Mouse (Mus musculus) lung, postnatal 25 days (tissue): ENCODE data around the gene Spag17.

ENCODE experiments used
- DNase-seq: peaks from one replicate; pipeline ENCODE4 v3.0.0; 2022; ENCODE audit warnings: low spot score

The Spag17 gene

DNA sequence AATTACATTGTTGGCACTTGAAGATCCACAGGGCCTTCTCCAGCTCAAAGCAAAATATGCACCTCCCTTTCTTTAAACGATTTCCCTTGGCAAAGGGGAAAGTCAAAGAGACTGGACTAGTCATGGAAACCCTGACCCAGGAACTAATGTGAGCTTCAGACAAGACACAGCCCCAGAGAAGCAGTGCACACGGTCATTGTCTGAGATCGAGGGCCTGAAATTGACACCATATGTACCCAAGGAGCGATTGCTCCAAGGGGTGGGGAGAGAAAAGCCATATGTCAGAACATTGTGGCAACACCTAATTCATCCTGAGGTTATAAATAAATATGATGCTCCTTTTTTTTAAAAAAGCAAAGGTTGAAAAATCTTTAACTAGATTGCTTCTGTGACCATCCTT lies 80.7 kb downstream of the Spag17 start:
- DNase-seq = no peak

DNA sequence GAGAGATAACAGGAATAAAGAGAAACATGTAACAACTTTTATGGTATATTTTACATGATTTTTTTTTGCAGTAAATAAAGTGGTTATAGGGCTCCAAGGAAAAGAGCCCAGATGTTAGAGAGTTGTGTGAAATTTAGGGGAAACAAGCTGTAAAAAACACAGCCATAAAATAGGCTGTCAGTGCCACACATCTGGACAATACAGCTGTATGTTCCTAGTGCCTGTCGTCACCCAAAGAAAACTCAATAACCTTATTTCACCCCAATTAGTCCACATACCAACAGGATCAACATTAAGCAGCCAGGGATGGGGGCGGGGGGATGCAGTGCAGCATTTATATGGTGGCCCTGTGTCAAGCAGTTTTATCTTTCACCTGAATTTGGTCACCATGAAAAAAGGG lies 81.1 kb downstream of the Spag17 start:
- no peak for DNase-seq

DNA sequence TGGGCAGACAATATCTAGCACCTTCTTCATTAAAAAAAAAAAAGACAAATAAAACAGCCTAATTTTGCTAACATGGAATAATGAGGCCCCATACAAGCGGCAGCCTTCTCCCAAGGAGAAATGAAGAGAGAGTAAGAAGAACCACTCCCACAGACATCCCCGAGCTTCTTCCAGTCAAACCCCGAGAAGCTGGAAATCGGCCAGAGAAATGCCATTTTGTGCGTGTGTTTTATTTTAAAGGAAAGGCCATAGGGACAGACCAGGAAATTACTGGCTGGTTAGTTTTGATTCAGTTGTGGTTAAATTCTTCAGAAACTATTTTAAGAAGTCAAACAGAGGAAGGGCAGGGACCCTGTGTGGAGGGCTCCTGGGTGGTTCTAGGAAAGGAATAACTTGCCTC lies 85.6 kb downstream of the Spag17 start:
- no peak for DNase-seq

DNA sequence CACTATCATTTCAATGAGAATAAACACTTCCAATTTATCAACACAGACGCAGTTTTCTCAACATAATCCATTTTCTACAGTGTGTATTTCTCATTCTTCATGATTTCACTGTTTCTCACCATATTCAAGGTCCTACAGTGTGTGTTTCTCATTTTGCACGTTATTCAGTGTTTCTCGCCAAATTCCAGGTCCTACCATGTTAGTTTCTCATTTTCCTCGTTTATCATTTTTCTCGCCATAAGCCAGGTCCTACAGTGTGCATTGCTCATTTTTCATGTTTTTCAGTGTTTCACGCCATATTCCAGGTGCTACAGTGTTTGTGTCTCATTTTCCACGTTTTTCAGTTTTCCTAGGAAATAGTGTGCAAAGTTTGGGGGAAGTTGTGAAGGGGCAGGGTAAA lies 95.8 kb downstream of the Spag17 start:
- no peak for DNase-seq

DNA sequence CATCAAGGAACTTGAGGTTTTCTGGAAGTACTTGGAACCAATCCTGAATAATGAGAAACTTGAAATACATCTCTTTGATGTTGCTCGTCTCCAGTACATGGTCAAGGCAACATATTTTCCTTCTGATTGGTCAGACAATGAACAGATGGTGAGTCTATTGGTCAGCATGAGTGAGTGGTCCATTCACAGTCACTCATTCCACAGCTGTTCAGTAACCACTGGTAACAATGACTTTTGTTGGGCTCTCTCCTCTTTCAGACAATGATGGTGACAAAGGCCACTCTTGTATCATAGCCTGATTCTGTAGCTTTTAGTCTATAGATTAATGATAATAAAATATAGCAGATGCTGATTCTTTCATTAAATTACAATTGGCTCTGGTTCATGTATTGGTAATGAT lies 119.5 kb downstream of the Spag17 start:
- DNase-seq = no peak

DNA sequence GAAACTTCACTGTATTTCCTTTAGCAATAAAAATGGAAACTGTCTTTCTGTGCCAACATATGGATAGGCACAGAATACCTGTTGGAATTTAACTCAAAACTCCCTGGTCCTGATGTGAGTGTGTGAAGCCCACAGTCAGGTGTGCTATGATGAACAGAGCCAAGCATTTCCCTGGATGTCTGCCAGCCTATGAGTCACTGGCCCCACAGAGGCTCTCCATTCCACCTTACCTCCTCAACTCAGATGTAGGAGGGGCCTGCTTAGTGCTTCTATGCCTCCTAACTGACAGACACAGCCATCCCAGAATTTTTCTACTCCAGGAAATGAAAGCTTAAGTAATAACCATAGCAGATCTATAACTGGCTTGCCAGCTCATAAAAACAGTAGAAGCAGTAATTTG lies 124.6 kb downstream of the Spag17 start:
- no peak for DNase-seq

DNA sequence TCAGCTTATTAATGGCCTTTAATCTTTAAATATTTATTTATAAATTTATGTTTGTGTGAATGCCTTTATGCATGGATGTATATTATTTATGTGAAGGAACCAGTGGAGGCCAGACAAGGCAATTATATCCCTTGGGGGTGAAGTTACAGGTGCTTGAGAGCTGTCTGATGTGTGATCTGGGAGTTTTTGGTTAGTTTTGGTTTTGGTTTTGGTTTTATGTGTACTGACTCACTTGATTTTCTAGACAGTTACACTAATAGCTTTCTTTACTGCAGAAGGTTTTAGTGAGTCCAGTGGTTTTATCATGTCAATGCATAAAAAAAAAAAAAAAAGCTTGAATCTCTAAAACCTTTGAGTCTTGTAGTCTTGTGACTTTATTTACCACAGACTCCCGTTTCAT lies 128.9 kb downstream of the Spag17 start:
- DNase-seq = no peak

DNA sequence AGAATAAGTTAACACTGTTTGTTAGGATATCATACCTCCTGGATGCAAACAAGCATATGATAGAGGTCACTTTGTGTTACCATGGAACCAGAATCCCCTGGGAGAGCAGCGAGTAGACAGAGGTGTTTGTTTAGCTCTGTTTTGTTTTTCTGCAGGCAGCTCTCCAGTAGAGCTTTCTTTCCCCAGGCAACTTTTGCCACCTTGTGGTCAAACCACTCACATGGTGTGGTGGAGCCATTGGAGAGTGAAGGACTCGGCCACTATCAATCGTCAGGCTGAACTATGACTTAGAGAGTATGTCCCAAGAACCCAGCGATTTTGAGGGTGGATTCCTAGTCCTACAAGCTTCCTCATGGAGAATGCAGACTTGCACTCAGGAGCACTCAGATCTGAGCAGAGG lies 146.1 kb downstream of the Spag17 start:
- no peak for DNase-seq

DNA sequence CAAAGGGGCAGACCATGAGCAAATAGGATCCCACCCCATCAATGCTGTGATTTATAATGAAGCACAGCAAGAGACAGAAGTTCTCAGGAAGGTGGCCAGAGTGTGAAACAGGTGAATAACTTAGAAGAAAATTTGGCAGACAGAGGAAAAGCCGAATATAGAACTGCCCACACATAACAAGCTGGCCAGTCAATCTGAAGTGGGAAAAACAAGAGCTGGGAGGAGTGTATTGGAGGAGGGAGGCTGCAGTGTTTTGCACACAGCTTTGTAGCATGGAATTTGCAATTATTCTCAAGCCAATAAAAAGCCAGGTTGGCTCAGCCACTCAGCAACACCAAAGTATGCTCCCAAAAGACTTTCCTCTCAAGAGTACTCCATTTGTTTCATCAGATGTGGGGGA lies 147.8 kb downstream of the Spag17 start:
- no peak for DNase-seq

DNA sequence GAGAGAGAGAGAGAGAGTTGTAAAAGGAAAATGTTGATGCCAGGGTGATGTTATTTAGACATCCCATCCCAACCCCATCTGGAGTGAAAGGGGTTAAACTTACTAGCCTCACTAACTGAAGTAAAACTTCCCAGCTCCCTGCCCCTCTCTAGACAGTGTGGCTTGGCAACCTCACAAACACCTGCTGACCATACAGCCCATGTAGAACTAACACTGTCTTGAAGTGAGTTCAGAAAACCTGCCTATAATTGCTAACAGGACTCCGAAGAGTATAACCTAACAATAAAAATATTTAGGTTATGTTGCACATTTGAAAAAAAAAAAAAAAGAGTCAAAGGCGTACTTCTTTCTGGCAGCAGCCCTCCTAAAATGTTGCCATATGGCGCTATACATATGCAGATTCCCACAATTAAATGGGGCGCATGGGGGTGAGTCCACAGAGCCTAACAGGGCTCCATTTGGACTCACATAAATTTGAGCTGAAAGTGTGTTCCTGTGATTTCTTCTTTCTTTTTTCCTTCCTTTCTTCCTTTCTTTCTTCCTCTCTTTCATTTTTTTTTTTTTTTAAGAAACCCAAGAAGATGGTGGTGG lies 149.3 kb downstream of the Spag17 start:
- DNase-seq = no peak

DNA sequence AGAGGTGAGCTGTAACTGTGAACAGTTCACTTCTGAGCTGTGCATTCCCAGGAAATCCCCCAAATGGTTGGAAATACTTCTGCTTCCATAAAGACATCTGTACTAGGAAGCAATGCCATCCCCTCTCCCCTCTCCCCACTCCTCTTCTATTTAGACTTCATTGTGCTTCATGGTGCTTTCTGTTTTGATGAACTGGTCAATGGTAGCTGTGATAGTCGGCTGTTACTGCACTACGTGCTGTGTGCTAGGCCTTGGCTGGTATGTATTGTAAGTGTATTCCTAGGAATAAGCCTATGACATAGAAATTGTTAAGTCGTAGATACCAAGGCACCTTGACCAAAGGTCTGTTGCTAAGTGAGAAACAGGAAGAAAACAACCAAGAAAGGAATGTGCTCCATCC lies 149.9 kb downstream of the Spag17 start:
- no peak for DNase-seq

DNA sequence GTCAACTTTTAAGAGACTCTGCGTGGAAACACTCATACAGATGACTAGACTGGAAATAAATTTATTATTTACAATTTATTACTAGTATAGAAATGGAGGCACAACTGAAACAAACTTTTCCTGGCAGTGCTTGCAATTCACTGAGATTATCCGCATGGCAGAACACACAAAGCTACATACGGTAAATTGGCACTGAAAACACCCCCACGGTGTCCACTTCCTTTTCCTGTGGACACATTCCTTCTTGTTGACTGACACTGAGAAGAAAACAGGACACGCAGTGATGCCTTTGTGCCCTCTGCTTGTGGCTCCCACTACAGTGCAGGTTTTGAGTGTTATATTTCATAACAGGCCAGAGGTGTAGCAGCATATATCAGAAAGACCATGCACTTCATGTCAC lies 151.6 kb downstream of the Spag17 start:
- DNase-seq = no peak

DNA sequence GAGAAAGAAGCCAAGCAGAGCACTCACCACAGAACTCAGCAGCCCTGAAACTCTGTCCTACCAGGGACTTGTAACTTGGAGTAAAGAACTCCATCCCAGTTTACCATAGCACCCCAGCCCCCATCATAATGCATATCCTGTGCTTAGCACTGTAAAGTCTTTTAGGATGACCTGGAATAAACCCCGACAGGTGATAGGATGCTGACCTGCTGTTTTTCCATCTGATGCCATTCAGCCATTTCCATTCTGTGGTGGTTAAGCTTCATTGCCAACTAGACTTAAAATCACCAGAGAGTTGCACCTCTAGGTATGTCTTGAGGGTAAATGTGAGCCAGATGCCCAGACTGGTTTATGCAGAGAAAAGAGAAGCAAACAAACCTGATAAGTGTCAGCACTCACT lies 189.2 kb downstream of the Spag17 start:
- DNase-seq = no peak

DNA sequence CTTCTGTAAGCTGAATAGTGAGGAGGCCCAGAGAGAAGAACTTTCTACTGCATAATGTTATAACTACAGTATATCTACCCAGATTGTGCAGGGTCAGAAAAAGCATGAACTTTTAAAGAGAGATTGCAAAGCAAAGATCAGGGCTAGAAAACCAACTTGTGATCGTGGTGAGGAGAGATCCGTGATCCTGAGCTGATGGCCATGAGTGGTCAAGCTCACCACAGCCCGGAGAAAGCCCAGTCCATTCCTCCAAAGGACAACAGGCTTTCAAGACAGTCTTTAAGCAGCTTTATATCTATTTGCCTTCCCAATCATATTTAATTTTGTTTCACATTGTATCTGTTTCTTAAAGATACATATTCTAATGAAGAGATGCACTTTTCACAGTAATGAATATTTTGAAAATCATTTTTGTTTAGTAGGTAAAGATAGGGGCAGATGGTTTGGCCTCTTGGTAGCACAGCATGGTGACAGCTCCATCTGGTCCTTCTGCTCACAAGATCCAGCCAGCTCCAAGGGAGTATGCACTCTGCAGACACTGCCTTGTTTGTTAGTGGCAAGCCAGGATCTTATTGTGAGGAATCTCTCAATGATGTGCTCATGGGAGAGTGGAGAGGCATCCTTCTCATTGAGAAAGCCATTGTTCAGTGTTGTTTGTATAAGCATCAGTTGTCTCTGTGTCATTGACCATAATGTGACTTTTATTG lies 217.3 kb downstream of the Spag17 start:
- DNase-seq = no peak

DNA sequence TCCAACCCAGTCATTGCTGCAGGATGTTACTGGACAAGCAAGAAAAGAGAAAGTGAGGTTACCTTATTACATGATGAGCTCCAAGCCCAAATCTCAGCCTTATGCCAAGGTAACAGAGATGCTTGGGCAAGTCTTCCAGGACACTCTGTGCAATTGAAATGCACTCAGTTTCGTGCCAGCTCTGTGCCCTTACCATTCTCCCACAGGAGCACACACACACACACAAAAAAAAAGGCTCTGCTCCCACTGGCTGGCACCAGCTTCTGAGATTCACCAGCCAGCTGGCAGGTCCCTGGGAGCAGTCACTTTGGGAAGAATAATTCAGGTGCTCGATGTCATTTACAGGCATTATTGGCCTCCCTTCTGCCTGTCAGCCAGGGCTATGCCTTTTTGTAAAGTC lies 221.5 kb downstream of the Spag17 start:
- no peak for DNase-seq

DNA sequence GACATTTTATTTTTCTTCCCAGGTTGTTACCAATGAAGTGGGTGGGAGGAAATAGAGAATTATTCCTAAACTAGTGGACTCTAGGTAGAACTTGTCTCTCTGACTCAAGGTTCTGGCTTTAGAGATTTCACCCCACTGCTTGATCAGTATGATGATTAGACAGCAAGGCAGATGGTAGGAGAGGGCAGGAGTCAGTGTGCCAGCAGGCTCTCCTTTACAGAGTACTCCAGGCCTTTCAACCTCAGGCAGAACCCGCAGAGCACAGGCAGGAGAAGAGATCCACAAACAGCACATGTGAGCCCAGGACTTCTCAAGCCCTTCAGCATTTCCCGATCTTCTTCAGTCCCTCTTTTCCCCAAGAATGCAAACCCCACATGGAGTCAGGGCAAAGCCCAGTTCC lies 233.5 kb downstream of the Spag17 start:
- DNase-seq = no peak

DNA sequence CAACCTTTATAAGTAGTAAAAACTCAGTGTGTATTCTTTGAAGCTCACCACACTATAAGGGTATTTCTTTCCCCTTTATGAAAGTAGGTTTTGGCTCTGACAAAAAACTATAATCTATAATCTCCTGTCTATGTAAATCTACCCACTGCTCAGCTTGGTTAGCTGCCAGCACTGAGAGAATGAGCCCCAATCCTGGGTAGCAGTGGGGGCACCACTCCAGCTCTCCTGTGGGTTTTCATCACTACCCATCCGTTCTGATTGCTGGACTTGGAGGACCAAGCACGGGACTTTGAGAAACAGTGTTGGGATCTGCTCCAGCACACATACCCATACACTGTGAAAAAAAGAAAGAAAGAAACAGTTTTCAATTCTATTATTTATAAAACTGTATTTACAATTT lies 236.8 kb downstream of the Spag17 start:
- DNase-seq = no peak

DNA sequence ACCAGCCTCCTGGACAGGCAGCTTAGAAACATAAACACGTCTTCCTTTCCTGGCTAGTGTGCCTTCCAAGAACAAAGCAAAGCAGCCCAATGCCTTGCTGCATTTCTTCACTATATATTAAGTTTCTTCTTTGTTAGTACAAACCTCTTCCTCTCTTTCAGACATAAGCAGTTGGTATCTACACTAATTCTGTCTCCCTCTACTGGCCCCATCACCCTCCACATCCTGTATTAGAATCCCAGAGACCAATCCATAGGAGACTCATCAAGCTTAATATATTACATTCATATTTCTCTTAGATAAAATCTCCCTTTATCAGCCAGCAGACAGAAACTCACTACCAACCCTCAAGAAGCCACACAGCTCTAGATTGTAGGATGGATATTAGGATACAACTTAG lies 237.2 kb downstream of the Spag17 start:
- DNase-seq = no peak

DNA sequence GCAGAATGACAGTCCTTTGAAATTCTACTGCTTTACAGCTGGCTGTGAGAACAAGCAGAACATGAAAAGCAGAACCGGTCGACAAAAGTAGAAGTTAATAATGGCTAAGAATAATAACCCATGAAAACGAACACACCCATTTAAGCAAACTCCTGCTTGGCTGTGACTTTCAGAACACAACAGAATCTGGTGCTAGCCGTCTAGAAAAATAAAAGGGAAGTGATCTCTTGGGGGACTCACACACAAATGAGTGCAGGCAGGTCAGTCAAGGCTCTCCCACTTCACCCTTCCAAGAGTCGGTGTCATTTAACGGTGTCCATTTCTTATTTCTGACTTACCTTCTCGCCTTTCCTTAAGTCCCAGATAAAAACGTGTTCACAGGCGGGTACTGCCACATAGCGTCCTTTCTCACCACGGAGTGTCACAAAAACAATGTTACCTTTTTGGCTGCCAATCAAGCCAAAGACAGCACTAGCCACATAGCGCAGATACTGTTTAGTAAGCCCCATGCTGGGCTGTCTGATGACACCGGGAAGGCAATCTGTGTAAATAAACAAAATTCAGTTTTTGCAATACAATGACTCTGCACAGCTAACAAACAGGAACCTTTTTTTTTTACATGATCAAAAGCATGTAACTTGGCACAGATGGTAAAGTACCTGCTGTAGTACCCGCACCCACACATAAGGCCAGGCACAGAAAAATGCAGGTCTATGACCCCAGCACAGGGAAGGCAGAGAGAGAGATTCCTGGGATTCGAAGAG lies 275.7 kb downstream of the Spag17 start:
- DNase-seq = no peak

DNA sequence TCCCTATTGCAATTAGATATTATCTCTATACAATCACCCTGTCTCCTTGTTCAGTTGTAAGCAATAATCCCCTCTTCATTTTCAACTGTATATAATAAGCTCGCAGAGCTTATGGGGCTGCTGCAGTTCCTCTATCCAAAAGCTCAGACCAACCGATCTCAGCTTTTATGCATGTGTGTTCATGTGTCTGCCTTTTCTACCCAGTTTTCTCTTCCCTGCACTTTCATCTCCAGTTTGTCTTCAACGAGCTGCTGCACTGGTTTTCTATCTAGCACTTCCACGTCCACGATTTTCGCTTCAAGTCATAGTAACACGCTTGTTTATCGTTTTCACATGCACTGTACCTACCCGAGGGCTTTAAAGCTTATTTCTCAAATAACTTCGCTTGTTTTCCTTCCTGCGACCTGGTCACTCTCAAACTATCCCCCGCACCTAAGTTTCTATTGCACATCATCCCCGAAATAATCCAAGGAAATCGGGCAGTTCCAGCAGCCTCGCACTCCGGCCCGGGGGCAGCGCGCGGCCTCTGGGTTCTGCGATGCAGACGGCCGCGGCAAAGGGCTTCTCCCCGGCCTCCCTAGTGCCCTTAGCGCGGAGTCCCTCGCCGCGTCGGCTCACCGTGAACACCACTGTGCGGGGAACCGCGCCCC lies 276.6 kb downstream of the Spag17 start:
- no peak for DNase-seq

DNA sequence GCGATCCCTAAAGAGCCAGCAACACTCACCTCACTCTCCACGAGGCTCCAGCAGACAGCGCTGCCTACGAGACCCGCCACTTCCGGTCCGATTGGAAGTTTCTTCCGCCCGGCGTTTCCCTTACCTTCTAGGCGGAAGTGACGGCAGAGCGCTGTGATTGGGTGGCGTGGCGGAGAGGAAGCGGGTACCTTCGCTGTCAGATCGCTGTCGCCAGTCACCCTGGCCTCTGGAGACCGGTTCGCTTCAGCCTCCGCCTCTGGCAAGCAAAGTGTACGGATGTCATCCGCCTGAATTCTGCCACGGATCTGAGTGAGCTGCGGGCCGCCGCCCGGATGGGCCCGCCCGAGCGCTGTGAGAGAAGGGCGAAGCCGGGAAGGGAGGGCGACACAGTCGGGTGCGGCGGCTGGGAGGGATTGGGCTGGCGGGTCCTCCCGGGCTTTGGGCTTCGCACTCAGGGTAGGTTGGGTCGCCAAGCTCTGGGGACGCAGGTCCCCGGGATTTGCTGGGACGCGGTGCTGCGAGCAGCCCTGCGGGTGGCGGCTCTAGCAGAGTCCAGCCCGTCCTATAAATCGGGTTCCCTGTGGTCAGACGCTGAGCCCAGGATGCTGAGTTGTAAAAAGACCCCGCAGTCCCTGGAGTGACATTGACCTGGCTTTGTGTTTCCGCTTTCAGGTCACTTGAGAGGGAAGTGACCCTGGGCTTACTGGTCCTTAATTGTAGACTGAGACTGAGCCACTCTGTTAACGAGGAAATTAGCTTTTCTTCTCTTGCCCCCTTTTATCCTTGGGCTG lies 277.3 kb downstream of the Spag17 start, which contains the start of the genes Gdap2 and Wdr3:
Gene Gdap2 (plus strand): TSS at position 67 of the 791 bp plus-strand sequence.
Gene Wdr3 (minus strand): TSS at position 93 of the 791 bp plus-strand sequence.
- DNase-seq = peak; percentile 96

DNA sequence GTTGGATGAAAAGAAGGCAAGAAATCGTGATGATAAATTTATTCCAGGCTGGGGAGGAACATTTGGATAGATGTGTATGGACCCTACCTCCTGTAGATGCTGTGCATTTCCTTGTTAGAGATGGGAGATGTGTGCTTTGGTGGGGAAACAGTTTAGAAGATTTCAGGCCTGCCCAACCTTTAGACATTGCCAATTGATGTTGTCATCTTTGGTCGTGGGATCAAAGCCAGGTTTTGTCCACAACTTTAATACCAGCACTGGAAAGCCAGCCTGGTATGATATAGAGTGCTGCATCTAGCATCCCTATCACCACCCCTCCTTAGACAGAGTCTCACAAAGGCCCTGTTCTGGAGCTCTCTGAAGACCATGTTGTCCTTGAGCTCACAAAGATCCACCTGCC lies 278.4 kb downstream of the Spag17 start:
- no peak for DNase-seq
